Mouse (Mus musculus): ENCODE results near the gene Shkbp1. TPM values are rescaled to one million over a fixed set of nuclear protein-coding genes. Genes with fewer than 3 reads are reported as not detected.

Gene Shkbp1
- polyA plus RNA-seq, 1 experiment from 2014 or later: 35.4 TPM

DNA sequence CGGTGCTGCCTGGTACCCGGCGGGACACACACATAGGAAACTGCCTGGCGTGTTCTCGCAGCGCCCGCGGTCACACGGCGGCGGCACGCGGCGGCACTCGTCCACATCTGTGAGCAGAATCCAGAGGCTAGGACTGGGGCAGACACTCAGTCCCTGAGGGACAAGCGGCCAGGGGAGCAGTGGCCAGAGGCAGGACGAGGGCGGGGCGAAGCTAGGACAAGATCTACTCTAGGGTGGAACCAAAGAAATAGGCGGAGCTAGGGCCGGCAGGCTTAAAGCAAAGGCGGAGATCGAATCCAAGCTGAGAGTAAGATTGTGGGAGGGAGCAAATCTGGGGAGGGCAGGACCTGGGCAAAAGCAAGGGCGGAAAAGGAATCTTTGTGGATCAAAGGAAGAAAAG, 30.1 kb downstream of the Shkbp1 start:
- H3K27ac ChIP-seq (ENCODE audit: poor library complexity, severe bottlenecking): no peak overlapping the region
- 3% methylated on average over 24 of the region's 24 CpGs for WGBS
- ATAC-seq (ENCODE audit: insufficient number of reproducible peaks, low FRiP score): 0 out of 2 replicates have a peak, but pooled peaks have one; percentile 12
- H3K4me1 ChIP-seq (replicated peaks): peaks cover 30% of the 10 kb centered on the region
- peak overlapping the region; percentile 54 for H3K4me2 ChIP-seq
- H3K9me3 ChIP-seq (replicated peaks): no peaks in the 10 kb centered on the region
- H3K36me3 ChIP-seq: peaks cover 43% of the 10 kb centered on the region
- H3K9ac ChIP-seq: no peak overlapping the region
- peaks cover 96% of the 10 kb centered on the region for H3K27me3 ChIP-seq (replicated peaks)
- H3K4me3 ChIP-seq: peak overlapping the region; percentile 28

DNA sequence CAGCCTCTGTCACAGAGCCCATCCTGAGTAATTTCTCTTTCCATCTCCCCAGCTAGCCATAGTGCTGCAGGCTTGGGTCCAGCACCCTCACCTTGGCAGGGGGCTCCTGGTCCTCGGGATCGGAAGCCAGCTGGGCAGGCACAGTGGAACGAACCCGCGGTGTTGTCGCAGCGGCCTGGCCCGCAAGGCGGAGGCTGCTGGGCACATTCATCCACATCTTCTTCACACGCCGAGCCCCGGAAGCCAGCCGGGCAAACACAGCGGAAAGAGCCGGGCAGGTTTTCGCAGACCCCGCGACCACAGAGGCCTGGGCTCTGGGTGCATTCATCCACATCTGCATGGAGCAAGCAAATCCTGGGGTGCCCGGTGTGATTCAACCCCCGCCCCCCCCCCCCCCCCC, 30.9 kb downstream of the Shkbp1 start:
- H3K4me1 ChIP-seq (replicated peaks): peaks cover 22% of the 10 kb centered on the region
- H3K4me2 ChIP-seq: 0 out of 2 replicates have a peak overlapping the region, but pooled peaks have one; percentile 54
- 60% methylated on average over 18 of the region's 20 CpGs for WGBS
- no peak overlapping the region for H3K4me3 ChIP-seq
- no peak overlapping the region for H3K9ac ChIP-seq
- peaks cover 44% of the 10 kb centered on the region for H3K36me3 ChIP-seq
- no peaks in the 10 kb centered on the region for H3K9me3 ChIP-seq (replicated peaks)
- no peak overlapping the region for H3K27ac ChIP-seq (ENCODE audit: poor library complexity, severe bottlenecking)
- ATAC-seq (ENCODE audit: insufficient number of reproducible peaks, low FRiP score): no peak
- peaks cover 88% of the 10 kb centered on the region for H3K27me3 ChIP-seq (replicated peaks)

GRCm38 (mm10) chr7:27324161-27324560, 31.7 kb downstream of the Shkbp1 start:
- Histone ChIP-seq H3K27me3 (replicated peaks) (peaks cover 80% of the 10 kb centered on the region), H3K4me1 (replicated peaks) (peaks cover 14% of the 10 kb centered on the region), H3K36me3 (peaks cover 50% of the 10 kb centered on the region), H3K4me3 (no peak overlapping the region), H3K4me2 (no peak overlapping the region), H3K9ac (no peak overlapping the region), H3K9me3 (replicated peaks) (no peaks in the 10 kb centered on the region), H3K27ac (ENCODE audit: poor library complexity, severe bottlenecking) (no peak overlapping the region)
- 91% methylated on average over 11 of the region's 11 CpGs for WGBS
- ATAC-seq (ENCODE audit: insufficient number of reproducible peaks, low FRiP score): no peak

DNA sequence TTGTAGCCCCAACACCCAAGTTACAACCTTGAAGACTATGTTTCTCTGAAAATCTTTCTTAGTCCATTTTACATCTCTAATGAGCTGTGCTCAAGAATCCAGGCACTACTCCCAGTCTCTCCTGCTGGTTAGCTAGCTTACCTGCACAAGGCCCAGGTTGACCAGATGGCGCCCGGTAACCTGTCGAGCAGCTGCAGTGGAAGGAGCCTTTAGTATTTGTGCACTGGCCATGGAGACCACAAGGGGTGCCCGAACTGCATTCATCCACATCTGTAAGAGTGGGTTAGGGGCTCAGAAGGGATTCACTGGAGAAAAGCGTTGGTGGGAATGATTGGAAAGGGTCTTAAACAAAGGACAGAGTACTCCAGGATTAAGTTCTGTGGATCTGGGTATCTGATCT, 32.8 kb downstream of the Shkbp1 start:
- no peak overlapping the region for H3K9ac ChIP-seq
- no peak for ATAC-seq (ENCODE audit: insufficient number of reproducible peaks, low FRiP score)
- peaks cover 14% of the 10 kb centered on the region for H3K4me1 ChIP-seq (replicated peaks)
- H3K4me3 ChIP-seq: no peak overlapping the region
- peaks cover 69% of the 10 kb centered on the region for H3K27me3 ChIP-seq (replicated peaks)
- no peak overlapping the region for H3K27ac ChIP-seq (ENCODE audit: poor library complexity, severe bottlenecking)
- H3K9me3 ChIP-seq (replicated peaks): no peaks in the 10 kb centered on the region
- no peak overlapping the region for H3K4me2 ChIP-seq
- peaks cover 50% of the 10 kb centered on the region for H3K36me3 ChIP-seq
- WGBS: 87% methylated on average over 5 of the region's 5 CpGs

DNA sequence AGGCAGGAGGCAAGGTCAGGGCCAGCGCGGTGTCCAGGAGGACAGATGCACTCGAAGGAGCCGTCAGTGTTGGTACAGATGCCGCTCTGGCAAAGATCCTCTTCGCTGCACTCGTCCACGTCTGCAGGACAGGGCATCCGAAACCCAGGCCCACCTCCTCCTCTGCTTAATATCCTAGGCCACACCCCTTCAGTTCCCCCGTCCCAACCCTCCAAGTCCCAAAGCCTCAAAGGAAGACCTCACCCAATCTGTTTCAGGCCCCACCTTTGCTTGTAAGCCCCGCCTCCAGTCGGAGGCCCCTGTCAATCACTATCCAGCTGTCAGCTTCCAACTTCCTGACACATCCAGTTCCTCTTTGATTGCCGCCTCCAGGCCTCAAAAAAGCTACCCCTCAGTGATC, 33.5 kb downstream of the Shkbp1 start:
- no peak overlapping the region for H3K9ac ChIP-seq
- no peak for ATAC-seq (ENCODE audit: insufficient number of reproducible peaks, low FRiP score)
- H3K9me3 ChIP-seq (replicated peaks): no peaks in the 10 kb centered on the region
- H3K36me3 ChIP-seq: peaks cover 51% of the 10 kb centered on the region
- peaks cover 14% of the 10 kb centered on the region for H3K4me1 ChIP-seq (replicated peaks)
- H3K27ac ChIP-seq (ENCODE audit: poor library complexity, severe bottlenecking): no peak overlapping the region
- H3K27me3 ChIP-seq (replicated peaks): peaks cover 62% of the 10 kb centered on the region
- 27% methylated on average over 13 of the region's 13 CpGs for WGBS
- H3K4me3 ChIP-seq: no peak overlapping the region
- H3K4me2 ChIP-seq: no peak overlapping the region

- H3K4me2 ChIP-seq: no peak overlapping the region
- no peak for ATAC-seq (ENCODE audit: insufficient number of reproducible peaks, low FRiP score)
- no peak overlapping the region for H3K9ac ChIP-seq
- H3K27ac ChIP-seq (ENCODE audit: poor library complexity, severe bottlenecking): no peak overlapping the region
- H3K36me3 ChIP-seq: peaks cover 65% of the 10 kb centered on the region
- H3K27me3 ChIP-seq (replicated peaks): peaks cover 33% of the 10 kb centered on the region
- H3K9me3 ChIP-seq (replicated peaks): peaks cover 5% of the 10 kb centered on the region; the same call in 1 of the 2 replicates
- WGBS: 82% methylated on average over 22 of the region's 22 CpGs
- H3K4me1 ChIP-seq (replicated peaks): no peaks in the 10 kb centered on the region
- H3K4me3 ChIP-seq: no peak overlapping the region
Measured at GRCm38 (mm10) chr7:27319411-27319810, 36.4 kb downstream of the Shkbp1 start.

- H3K36me3 ChIP-seq: peaks cover 56% of the 10 kb centered on the region
- H3K4me2 ChIP-seq: no peak overlapping the region
- peaks cover 7% of the 10 kb centered on the region; the same call in 1 of the 2 replicates for H3K27me3 ChIP-seq (replicated peaks)
- no peak for ATAC-seq (ENCODE audit: insufficient number of reproducible peaks, low FRiP score)
- no peak overlapping the region for H3K4me3 ChIP-seq
- 44% methylated on average over 7 of the region's 7 CpGs for WGBS
- H3K9me3 ChIP-seq (replicated peaks): peaks cover 10% of the 10 kb centered on the region
- no peaks in the 10 kb centered on the region for H3K4me1 ChIP-seq (replicated peaks)
- H3K27ac ChIP-seq (ENCODE audit: poor library complexity, severe bottlenecking): no peak overlapping the region
- H3K9ac ChIP-seq: no peak overlapping the region
Measured at GRCm38 (mm10) chr7:27315958-27316357, 39.9 kb downstream of the Shkbp1 start.

GRCm38 (mm10) chr7:27314393-27314792, 41.4 kb downstream of the Shkbp1 start:
- ATAC-seq (ENCODE audit: insufficient number of reproducible peaks, low FRiP score): no peak
- no peak overlapping the region for H3K9ac ChIP-seq
- 90% methylated on average over 3 of the region's 3 CpGs for WGBS
- no peak overlapping the region for H3K27ac ChIP-seq (ENCODE audit: poor library complexity, severe bottlenecking)
- no peak overlapping the region for H3K4me2 ChIP-seq
- H3K27me3 ChIP-seq (replicated peaks): peaks cover 10% of the 10 kb centered on the region; the same call in 1 of the 2 replicates
- no peak overlapping the region for H3K4me3 ChIP-seq
- peaks cover 9% of the 10 kb centered on the region for H3K4me1 ChIP-seq (replicated peaks)
- peaks cover 48% of the 10 kb centered on the region for H3K36me3 ChIP-seq
- H3K9me3 ChIP-seq (replicated peaks): peaks cover 10% of the 10 kb centered on the region

GRCm38 (mm10) chr7:27311651-27312284, 44.1 kb downstream of the Shkbp1 start:
- Histone ChIP-seq H3K36me3 (peaks cover 36% of the 10 kb centered on the region), H3K9me3 (replicated peaks) (peaks cover 10% of the 10 kb centered on the region), H3K4me1 (replicated peaks) (peaks cover 13% of the 10 kb centered on the region), H3K9ac (no peak overlapping the region), H3K27me3 (replicated peaks) (peaks cover 10% of the 10 kb centered on the region; the same call in 1 of the 2 replicates), H3K4me2 (no peak overlapping the region), H3K27ac (ENCODE audit: poor library complexity, severe bottlenecking) (no peak overlapping the region), H3K4me3 (no peak overlapping the region)
- ATAC-seq (ENCODE audit: insufficient number of reproducible peaks, low FRiP score): no peak
- WGBS: 83% methylated on average over 12 of the region's 12 CpGs

- H3K4me2 ChIP-seq: peak overlapping the region; percentile 61
Measured at GRCm38 (mm10) chr7:27310996-27311535, 44.8 kb downstream of the Shkbp1 start.

GRCm38 (mm10) chr7:27310306-27310705, 45.5 kb downstream of the Shkbp1 start:
- Histone ChIP-seq H3K4me1 (replicated peaks) (peaks cover 13% of the 10 kb centered on the region), H3K27me3 (replicated peaks) (peaks cover 12% of the 10 kb centered on the region; the same call in 1 of the 2 replicates), H3K4me2 (peak overlapping the region; percentile 61), H3K9me3 (replicated peaks) (peaks cover 10% of the 10 kb centered on the region), H3K27ac (ENCODE audit: poor library complexity, severe bottlenecking) (no peak overlapping the region), H3K4me3 (peak overlapping the region; percentile 29), H3K36me3 (peaks cover 30% of the 10 kb centered on the region), H3K9ac (0 out of 2 replicates have a peak overlapping the region, but pooled peaks have one; percentile 22)
- peak; percentile 29; the same call in 1 of the 2 replicates for ATAC-seq (ENCODE audit: insufficient number of reproducible peaks, low FRiP score)
- 9% methylated on average over 17 of the region's 17 CpGs for WGBS

More at GRCm38 (mm10) chr7:27310996-27311535, 44.8 kb downstream of the Shkbp1 start:
- ATAC-seq (ENCODE audit: insufficient number of reproducible peaks, low FRiP score): no peak
- Histone ChIP-seq H3K9me3 (replicated peaks) (peaks cover 10% of the 10 kb centered on the region), H3K27ac (ENCODE audit: poor library complexity, severe bottlenecking) (no peak overlapping the region), H3K4me3 (no peak overlapping the region), H3K27me3 (replicated peaks) (peaks cover 10% of the 10 kb centered on the region; the same call in 1 of the 2 replicates), H3K36me3 (peaks cover 33% of the 10 kb centered on the region), H3K9ac (0 out of 2 replicates have a peak overlapping the region, but pooled peaks have one; percentile 22), H3K4me1 (replicated peaks) (peaks cover 13% of the 10 kb centered on the region)
- 33% methylated on average over 8 of the region's 8 CpGs for WGBS

Measured in heart, embryonic 12.5 days (tissue).